Mouse (Mus musculus): ENCODE results near the gene Fbxo21.

Fbxo21 gene

DNA sequence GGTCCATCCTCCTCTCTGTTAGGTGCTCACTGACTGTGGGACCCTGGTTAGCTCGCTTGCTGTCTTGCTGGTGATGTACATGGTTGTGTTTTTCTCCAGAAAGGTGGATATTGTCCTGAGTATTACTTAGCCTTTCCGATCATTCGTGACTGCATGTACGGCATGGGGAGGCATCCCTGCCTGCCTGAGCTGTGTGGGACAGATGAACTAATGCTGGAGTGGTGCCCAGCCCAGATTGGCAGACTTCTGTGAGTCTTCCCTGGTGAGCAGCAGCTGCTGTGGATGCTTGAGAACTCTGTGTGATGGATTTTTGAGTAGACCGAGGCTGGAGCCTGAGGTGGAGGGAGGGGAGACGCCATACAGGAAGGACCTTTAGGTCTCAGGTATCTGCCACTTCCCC, 68.4 kb downstream of the Fbxo21 start:
- DNase-seq (ENCODE audit: low spot score in 2 of 2), result no peak

DNA sequence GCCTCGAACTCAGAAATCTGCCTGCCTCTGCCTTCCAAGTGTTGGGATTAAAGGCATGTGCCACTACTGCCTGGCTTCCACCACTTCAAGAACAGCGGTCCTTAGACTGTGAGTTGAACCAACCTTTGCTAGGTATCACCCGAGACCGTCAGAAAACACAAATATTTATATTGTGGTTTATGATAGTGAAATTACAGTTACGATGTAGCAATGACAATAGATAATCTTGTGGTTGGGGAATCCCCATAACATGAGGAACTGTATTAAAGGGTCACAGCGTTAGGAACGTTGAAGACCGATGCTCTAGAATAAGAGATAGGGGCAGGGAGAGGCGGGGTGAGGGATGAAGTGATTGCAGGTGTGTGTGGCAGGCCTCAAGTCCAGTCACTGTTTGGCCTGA, 68.9 kb downstream of the Fbxo21 start:
- DNase-seq (ENCODE audit: low spot score in 2 of 2), result no peak

DNA sequence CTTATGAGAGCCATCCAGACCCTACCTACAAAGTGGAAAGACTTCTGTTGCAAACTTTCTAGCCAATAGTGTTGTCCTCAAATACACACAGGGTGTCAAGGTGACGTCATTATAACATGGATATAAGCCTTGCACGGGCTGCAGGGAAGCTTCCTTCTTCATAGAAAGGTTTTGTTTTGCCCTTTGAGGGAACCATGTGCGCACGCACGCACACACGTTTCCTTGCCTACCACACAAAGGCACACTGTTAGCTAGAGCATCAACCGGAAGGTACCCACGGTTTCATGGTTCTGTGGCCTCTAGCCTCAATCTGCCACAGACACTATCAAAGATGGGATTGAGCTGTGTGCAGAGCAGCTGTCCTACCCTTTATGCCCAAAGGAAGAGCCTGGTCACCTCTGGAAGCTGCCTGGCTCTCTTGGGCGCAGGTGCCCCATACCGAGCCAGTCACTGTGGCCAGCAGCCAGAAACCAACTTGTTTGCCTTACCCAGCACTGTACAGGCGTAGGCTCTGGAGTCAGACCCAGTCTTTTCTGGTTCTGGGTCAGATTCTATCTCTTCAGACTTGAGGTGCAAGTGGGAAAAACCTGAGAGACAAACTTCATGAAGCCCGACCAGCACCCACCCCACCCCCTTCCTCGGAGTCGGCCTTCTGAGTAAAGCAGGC, 70.7 kb downstream of the Fbxo21 start:
- DNase-seq (ENCODE audit: low spot score in 2 of 2), result no peak

DNA sequence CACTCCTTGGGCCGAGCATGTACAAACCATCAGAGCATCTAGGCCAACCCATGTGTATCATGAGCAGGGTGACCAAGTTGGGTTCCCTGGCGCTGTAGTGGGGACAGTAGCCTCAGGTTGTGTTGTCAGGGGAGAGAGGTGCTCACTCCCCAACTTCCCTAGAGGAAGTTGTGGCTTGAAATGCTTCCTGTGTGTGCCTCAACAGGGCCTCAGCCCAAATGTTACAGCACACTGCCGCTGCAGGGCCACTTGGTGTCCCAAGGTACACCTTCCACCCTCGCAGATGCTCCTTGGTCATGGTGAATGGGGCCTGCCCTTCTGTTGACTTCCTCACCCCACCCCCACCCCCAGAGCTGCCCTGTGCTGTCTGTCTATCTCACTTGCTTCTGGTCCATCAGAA, 71.9 kb downstream of the Fbxo21 start:
- no peak for DNase-seq (ENCODE audit: low spot score in 2 of 2)

DNA sequence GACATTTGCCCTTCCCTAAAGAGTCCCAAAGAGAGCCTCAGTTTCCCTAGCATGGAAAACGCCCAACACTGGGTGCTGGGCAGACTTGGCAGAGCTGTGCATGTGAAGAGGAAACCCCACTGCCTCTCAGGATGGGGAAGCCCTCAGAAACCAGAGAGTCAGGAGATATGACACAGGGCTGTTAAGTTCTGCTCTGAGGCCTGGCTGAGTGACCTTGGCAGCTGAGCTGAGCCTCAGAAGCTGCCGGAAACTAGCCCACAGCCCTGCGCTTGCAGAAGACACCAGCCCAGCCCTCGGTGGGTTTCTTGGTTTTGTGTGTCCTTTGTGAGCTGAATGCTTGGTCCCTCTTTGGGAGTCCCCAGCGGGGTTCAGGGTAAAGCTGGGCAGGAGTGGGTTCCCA, 72.4 kb downstream of the Fbxo21 start:
- peak in 1 of 2 experiments; percentile 39 for DNase-seq (ENCODE audit: low spot score in 2 of 2)

DNA sequence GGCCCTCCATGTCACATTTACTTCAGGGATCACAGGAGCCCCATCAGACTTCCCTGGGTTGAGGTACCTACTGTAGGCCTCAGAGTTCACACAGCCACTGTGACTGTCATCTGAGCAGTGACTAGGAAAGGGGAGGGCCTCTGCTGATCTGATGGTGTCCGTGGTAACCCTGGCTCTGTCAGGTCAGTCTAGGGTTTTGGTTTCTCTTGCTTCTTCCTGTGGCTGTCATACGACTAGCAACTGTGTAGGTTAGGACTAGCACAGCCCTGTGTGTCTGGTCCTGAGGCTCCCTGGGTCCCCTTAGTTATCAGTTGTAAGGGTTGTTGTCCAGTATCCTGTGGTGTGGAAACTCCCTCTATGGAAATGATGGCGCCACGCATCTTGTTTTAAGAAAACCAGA, 74.2 kb downstream of the Fbxo21 start:
- peak in 1 of 2 experiments; percentile 45 for DNase-seq (ENCODE audit: low spot score in 2 of 2)

DNA sequence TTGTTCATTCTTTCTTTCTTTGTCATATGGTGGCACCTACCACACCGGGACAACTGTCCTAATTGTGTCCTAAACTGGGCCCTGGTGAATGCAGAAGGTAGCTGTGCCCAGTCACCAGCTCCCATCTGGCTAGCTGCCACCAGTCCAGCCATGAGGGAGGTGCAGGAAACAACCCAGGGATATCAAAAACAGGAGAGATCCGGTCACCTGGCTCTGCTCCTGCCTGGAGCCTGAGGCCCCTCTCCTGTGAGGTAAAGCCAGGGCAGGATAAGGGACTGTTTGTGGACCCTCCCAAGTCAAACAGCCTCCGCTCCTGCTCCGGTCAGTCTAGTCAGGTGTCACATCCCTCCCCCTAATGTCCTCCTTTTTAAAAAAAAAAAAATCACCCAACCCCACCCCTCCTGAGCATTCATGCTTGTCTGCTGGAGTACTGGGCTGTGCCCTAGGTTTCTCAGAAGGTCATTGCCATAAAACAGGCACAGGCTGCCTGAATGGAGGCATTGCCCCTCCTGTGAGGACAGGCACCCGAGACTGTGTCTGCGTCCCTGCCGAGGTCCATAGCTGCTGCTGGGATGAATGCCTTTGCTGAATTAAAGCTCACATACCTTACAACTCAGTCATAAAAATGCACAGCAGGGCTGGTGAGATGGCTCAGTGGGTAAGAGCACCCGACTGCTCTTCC, 75.6 kb downstream of the Fbxo21 start:
- no peak for DNase-seq (ENCODE audit: low spot score in 2 of 2)

DNA sequence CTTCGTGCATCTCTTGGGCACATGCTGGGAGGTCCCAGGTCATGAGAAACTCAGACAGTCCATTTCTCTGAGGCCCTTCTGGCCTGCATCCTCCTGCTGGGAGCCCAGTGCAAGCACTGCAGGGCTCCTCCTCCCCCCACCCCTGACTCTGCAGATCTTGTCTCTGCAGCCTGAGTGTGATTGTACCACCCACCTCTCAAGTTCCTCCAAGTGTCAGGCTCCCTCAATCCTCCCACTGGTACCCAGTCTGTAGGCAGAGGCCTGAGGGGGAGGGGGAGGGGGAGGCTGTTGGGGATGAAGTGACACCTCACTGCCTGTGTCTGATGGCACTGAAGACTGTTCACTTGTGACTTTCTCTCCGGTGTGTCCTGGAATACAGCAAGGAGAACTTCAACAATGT, 76.7 kb downstream of the Fbxo21 start:
- DNase-seq (ENCODE audit: low spot score in 2 of 2), result no peak

DNA sequence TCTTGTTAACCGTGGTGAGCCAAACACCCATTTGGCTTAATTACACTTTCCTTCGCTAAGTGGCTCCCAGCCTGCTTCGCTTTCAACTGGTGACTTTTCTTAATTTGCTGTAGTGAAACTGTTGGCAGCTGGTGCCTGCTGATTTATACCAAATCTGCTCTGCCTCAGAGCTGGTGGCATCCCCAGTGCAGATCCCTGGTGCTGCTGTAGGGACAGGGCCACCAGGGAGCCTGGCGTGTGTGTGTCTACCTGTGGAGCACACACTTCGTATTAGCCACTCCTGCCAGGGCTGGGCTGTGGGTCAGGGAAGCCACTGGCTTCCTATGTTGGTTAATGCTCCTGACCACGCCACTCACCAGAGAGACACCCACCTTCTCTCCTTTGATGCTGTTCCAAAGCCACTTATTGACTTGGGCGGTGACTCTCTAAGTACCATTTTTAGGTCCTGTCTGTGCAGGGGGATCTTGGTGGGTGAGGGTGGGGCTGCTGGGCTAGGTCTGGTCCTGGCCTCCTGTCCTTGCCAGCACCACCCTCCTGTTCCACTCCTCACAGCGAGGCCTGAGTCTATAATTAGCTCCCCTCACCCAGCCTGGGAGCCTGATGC, 81.1 kb downstream of the Fbxo21 start:
- DNase-seq (ENCODE audit: low spot score in 2 of 2), result no peak

DNA sequence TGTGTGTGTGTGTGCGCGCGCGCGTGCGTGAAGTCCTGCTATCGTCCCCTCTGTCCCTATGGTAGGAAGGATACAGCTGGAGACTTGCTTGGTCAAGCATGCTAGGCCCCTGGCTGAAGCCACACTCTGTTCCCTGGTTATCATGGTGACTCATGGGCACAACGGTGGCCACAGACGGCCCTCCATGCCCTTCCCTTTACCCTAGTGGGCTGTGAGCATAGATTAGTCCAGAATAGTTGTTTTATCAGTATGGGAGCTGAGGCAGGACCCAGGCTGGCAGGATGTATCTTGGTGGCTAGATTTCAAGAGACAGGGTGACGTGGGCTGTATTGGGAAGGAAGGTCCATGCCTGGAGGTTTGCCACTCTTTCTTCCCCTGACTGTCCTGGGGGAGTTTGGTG, 82.3 kb downstream of the Fbxo21 start:
- DNase-seq (ENCODE audit: low spot score in 2 of 2), result no peak

DNA sequence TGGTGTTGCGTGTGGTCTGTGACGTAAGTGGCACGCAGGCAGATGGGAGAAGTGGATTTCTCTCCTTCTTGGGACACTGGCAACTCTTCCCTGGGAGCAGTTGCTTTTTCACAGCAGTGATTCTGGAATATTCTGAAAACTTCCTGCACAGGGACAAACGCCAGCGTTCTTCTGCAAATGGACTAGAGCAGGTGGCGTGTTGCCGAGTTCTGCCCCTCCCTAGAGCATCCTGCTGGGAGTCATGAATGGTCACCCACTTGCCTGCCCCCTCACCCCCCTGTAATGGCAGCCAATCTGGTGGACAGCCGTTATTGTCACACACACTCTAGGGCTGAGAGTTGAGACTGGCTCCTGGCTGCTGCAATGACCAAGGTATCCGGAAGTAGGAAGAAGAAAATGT, 83.1 kb downstream of the Fbxo21 start:
- DNase-seq (ENCODE audit: low spot score in 2 of 2), result no peak

All from natural killer cell, adult 2 months (primary cell).